Mouse (Mus musculus): Measurements from ENCODE around the gene Rrp9. TPM values are rescaled to one million over a fixed set of nuclear protein-coding genes. Genes with fewer than 3 reads are reported as not detected.

Gene Rrp9
- polyA plus RNA-seq, 1 experiment, result 20.0 TPM

DNA sequence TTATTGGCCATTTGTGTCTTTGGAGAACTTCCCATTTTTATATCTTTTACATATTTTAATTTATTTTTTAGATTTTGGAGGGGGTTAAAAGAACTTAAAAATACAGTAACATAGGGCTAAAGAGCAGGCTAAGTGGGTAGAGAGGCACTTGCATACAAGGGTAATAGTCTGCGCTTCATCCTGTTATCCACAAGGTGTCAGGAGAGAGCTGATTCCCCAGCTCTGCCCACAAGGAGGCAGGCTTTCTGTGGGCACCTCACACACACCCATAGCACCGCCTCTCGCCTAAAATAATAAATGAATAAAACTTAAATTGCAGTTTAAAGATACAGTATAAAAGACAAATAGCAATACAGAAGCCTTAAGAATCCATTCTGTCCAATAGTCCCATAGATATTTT, 56.1 kb downstream of the Rrp9 start:
- Histone ChIP-seq H3K36me3 (ENCODE audit: control insufficient read depth, insufficient read depth, low read length) (no peaks in the 10 kb centered on the region), H3K27me3 (ENCODE audit: control insufficient read depth, insufficient read depth, low read length) (no peaks in the 10 kb centered on the region), H3K27ac (ENCODE audit: control insufficient read depth, insufficient read depth, low read depth, low read length) (no peak overlapping the region), H3K4me3 (ENCODE audit: control insufficient read depth, low read depth, low read length) (no peak overlapping the region), H3K4me1 (ENCODE audit: control insufficient read depth, insufficient read depth, low read length) (no peaks in the 10 kb centered on the region; the same call in 1 of the 2 replicates)
- no peak for TF ChIP-seq POLR2A (IDR thresholded peaks at IDR 0.05; ENCODE audit: control insufficient read depth, low read depth, low read length)
- TF ChIP-seq CTCF (IDR thresholded peaks at IDR 0.05; ENCODE audit: control insufficient read depth, insufficient read depth, insufficient replicate concordance, low read depth, low read length), result peak; percentile 77; the same call in 1 of the 2 replicates

DNA sequence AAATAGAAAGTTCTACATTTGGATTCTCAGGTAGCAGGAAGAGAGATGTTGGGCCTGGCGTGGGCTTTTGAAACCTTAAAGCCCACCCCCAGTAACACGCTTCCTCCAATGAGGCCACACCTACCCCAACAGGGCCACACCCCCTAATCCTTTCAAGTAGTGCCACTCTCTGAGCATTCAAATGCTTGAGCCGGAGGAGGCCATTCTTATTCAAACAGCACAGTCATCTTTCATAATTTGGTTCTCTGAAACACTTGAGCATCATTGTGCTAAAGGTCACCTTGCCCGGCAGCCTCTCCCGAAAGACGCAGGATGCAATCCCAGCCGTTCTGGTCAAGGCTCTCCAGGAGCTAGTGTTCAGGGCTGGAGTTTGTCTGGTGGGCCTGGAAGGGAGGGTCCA, 58.5 kb downstream of the Rrp9 start:
- Histone ChIP-seq H3K4me3 (ENCODE audit: control insufficient read depth, low read depth, low read length) (no peak overlapping the region), H3K27me3 (ENCODE audit: control insufficient read depth, insufficient read depth, low read length) (no peaks in the 10 kb centered on the region), H3K4me1 (ENCODE audit: control insufficient read depth, insufficient read depth, low read length) (no peaks in the 10 kb centered on the region; the same call in 1 of the 2 replicates), H3K27ac (ENCODE audit: control insufficient read depth, insufficient read depth, low read depth, low read length) (no peak overlapping the region), H3K36me3 (ENCODE audit: control insufficient read depth, insufficient read depth, low read length) (no peaks in the 10 kb centered on the region)
- TF ChIP-seq CTCF (IDR thresholded peaks at IDR 0.05; ENCODE audit: control insufficient read depth, insufficient read depth, insufficient replicate concordance, low read depth, low read length) (no peak), POLR2A (IDR thresholded peaks at IDR 0.05; ENCODE audit: control insufficient read depth, low read depth, low read length) (no peak)

DNA sequence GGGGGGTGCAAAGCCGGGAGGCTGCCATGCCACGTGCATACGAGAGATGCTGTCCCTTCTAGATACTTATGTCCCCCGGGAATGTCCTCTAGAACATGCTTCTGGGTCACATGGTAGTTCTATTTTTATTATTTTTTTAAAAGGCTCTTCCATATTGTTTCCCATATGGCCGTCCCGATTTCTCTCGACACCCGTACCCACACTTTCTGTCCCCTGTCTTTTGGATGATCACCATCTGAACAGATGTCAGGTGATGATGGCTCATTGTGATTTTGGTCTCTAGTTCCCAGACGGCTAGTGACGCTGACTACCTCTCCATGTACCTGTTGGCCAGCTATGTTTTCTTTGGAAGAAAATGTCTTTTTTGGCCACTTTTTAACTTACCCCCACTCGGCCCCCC, 59.2 kb downstream of the Rrp9 start:
- H3K4me1 ChIP-seq (ENCODE audit: control insufficient read depth, insufficient read depth, low read length), result no peaks in the 10 kb centered on the region; the same call in 1 of the 2 replicates
- H3K27ac ChIP-seq (ENCODE audit: control insufficient read depth, insufficient read depth, low read depth, low read length), result no peak overlapping the region
- no peak overlapping the region for H3K4me3 ChIP-seq (ENCODE audit: control insufficient read depth, low read depth, low read length)
- TF ChIP-seq POLR2A (IDR thresholded peaks at IDR 0.05; ENCODE audit: control insufficient read depth, low read depth, low read length) (no peak), CTCF (IDR thresholded peaks at IDR 0.05; ENCODE audit: control insufficient read depth, insufficient read depth, insufficient replicate concordance, low read depth, low read length) (no peak)
- H3K27me3 ChIP-seq (ENCODE audit: control insufficient read depth, insufficient read depth, low read length), result no peaks in the 10 kb centered on the region
- no peaks in the 10 kb centered on the region for H3K36me3 ChIP-seq (ENCODE audit: control insufficient read depth, insufficient read depth, low read length)

Other genes starting within 250 kb of the Rrp9 start
- 123 and 139 TPM in 2 replicates for gene Alas1, start 227.3 kb upstream of the Rrp9 start, polyA plus RNA-seq (2012; rRNA removed)
- 72.2 and 74.2 TPM in 2 replicates for gene Poc1a, start 194.9 kb upstream of the Rrp9 start, polyA plus RNA-seq (2012; rRNA removed)
- gene Dusp7, start 107.3 kb upstream of the Rrp9 start, polyA plus RNA-seq (2012; rRNA removed), result 3.1 and 3.3 TPM in 2 replicates
- gene Rpl29, start 46.5 kb upstream of the Rrp9 start, polyA plus RNA-seq (2012; rRNA removed), result 357 and 448 TPM in 2 replicates
- 1.9 and 2.0 TPM in 2 replicates for gene Acy1, start 37.6 kb upstream of the Rrp9 start, polyA plus RNA-seq (2012; rRNA removed)
- 12.9 and 14.0 TPM in 2 replicates for gene Abhd14b, start 28.5 kb upstream of the Rrp9 start, polyA plus RNA-seq (2012; rRNA removed)
- gene Abhd14a, start 28.3 kb upstream of the Rrp9 start, polyA plus RNA-seq (2012; rRNA removed), result 197 and 198 TPM in 2 replicates
- gene Pcbp4, start 22.7 kb upstream of the Rrp9 start, polyA plus RNA-seq (2012; rRNA removed), result 65.7 and 78.3 TPM in 2 replicates
- 22.5 and 24.9 TPM in 2 replicates for gene Gpr62, start 10.0 kb upstream of the Rrp9 start, polyA plus RNA-seq (2012; rRNA removed)
- gene Parp3, start 986 bp downstream of the Rrp9 start, polyA plus RNA-seq (2012; rRNA removed), result 2.9 and 5.2 TPM in 2 replicates
- 649 and 752 TPM in 2 replicates for gene Iqcf1, start 24.0 kb downstream of the Rrp9 start, polyA plus RNA-seq (2012; rRNA removed)
- gene Iqcf5, start 38.6 kb downstream of the Rrp9 start, polyA plus RNA-seq (2012; rRNA removed), result 501 and 546 TPM in 2 replicates
- 594 and 612 TPM in 2 replicates for gene Iqcf3, start 85.7 kb downstream of the Rrp9 start, polyA plus RNA-seq (2012; rRNA removed)
- 220 and 225 TPM in 2 replicates for gene Iqcf4, start 95.0 kb downstream of the Rrp9 start, polyA plus RNA-seq (2012; rRNA removed)
- 85.6 and 87.2 TPM in 2 replicates for gene Iqcf6, start 150.6 kb downstream of the Rrp9 start, polyA plus RNA-seq (2012; rRNA removed)
- gene Grm2, start 180.1 kb downstream of the Rrp9 start, polyA plus RNA-seq (2012; rRNA removed), result 0.22 and 0.30 TPM in 2 replicates
- gene Tex264, start 210.0 kb downstream of the Rrp9 start, polyA plus RNA-seq (2012; rRNA removed), result 82.9 and 84.7 TPM in 2 replicates

Measured in testis, adult 2 months (tissue).